Mouse (Mus musculus) midbrain, embryonic 15.5 days (tissue): ENCODE measurements around the gene Gtdc1. TPM values are rescaled to one million over a fixed set of nuclear protein-coding genes. Genes with fewer than 3 reads are reported as not detected.

Experiments used
- ATAC-seq: fragments of 200-750 bp; cut with Nextera tagmentation; replicated peaks from 2 replicates; pipeline ENCODE4 v1.8.0; 2017; ENCODE audit warnings: moderate TSS enrichment
- H3K27ac ChIP-seq: fragments of 300-500 bp; sonication (generic); 2 replicates; pipeline ENCODE4 v1.5.1; 2015; ENCODE audit warnings: mild to moderate bottlenecking, inconsistent platforms
- H3K27me3 ChIP-seq: fragments of 300-500 bp; sonication (generic); replicated peaks from 2 replicates; pipeline ENCODE4 v1.6.1; 2015; ENCODE audit warnings: inconsistent platforms
- H3K36me3 ChIP-seq: fragments of 300-500 bp; sonication (generic); replicated peaks from 2 replicates; pipeline ENCODE4 v1.6.1; 2015; ENCODE audit warnings: inconsistent platforms
- H3K4me1 ChIP-seq: fragments of 300-500 bp; sonication (generic); 2 replicates; pipeline ENCODE4 v1.6.1; 2015; ENCODE audit warnings: inconsistent platforms
- H3K4me2 ChIP-seq: fragments of 300-500 bp; sonication (generic); 2 replicates; pipeline ENCODE4 v1.6.1; 2015; ENCODE audit warnings: inconsistent platforms, mild to moderate bottlenecking, moderate library complexity
- H3K4me3 ChIP-seq: fragments of 300-500 bp; sonication (generic); 2 replicates; pipeline ENCODE4 v1.5.1; 2015; ENCODE audit warnings: mild to moderate bottlenecking, inconsistent platforms
- H3K9ac ChIP-seq: fragments of 300-500 bp; sonication (generic); 2 replicates; pipeline ENCODE4 v1.6.1; 2015; ENCODE audit warnings: mild to moderate bottlenecking, inconsistent platforms
- H3K9me3 ChIP-seq: fragments of 300-500 bp; sonication (generic); 2 replicates; pipeline ENCODE4 v1.6.1; 2016; ENCODE audit warnings: inconsistent platforms
- WGBS: fragments of 180-500 bp; shearing (Covaris S2); methylation state at CpG from one replicate; pipeline ENCODE4 v1.1.7; 2015; ENCODE audit warnings: mixed read lengths; 5-methylcytosine and 5-hydroxymethylcytosine counted together
- polyA plus RNA-seq: library from polyadenylated mRNA; unstranded; fragments of >200 nt; fragmentation: Nextera tagmentation; extraction: Ambion mirVana; gene quantifications from 2 replicates; pipeline ENCODE4 v1.2.1, GENCODE M21; 2015

The Gtdc1 gene
- polyA plus RNA-seq, 1 experiment from 2014 or later, result 16.8 TPM

GRCm38 (mm10) chr2:44826609-44827008 lies 100.8 kb downstream of the Gtdc1 start:
- no peaks in the 10 kb centered on the region for H3K9me3 ChIP-seq

GRCm38 (mm10) chr2:44817787-44818186 lies 109.7 kb downstream of the Gtdc1 start:
- Histone ChIP-seq H3K4me3 (no peak overlapping the region), H3K27me3 (no peaks in the 10 kb centered on the region), H3K36me3 (no peaks in the 10 kb centered on the region), H3K4me1 (no peaks in the 10 kb centered on the region), H3K9me3 (no peaks in the 10 kb centered on the region), H3K9ac (no peak overlapping the region), H3K4me2 (no peak overlapping the region), H3K27ac (no peak overlapping the region)
- ATAC-seq, result no peak

More at GRCm38 (mm10) chr2:44826609-44827008, 100.8 kb downstream of the Gtdc1 start:
- Histone ChIP-seq H3K36me3 (no peaks in the 10 kb centered on the region), H3K27me3 (no peaks in the 10 kb centered on the region), H3K4me3 (no peak overlapping the region), H3K4me2 (no peak overlapping the region), H3K9ac (no peak overlapping the region), H3K4me1 (no peaks in the 10 kb centered on the region), H3K27ac (no peak overlapping the region)
- no peak for ATAC-seq
- WGBS, result 87% methylated on average over 3 of the region's 3 CpGs

DNA sequence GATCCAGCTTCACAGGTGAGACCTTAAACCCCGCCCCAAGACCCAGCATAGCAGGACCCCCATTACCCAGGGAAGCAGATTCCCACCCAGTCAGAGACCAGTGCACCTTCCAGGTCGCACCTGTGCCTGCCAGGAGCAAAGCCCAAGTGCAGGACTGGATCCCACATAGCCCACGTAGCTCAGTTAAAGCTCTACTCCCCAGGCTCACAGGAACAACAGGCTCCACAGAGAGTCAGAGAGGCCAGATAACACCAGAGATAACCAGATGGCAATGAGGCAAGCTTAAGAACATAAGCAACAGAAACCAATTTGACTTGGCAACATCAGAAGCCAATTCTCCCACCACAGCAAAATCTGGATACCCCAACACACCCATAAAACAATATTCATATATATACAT lies 113.7 kb downstream of the Gtdc1 start:
- no peak overlapping the region for H3K27ac ChIP-seq
- ATAC-seq, result no peak
- H3K27me3 ChIP-seq, result no peaks in the 10 kb centered on the region
- H3K9ac ChIP-seq, result no peak overlapping the region
- no peak overlapping the region for H3K4me2 ChIP-seq
- H3K4me1 ChIP-seq, result no peaks in the 10 kb centered on the region
- WGBS, result 68% methylated on average over 3 of the region's 3 CpGs
- no peaks in the 10 kb centered on the region for H3K36me3 ChIP-seq
- no peaks in the 10 kb centered on the region for H3K9me3 ChIP-seq
- H3K4me3 ChIP-seq, result no peak overlapping the region

GRCm38 (mm10) chr2:44804497-44804896 lies 123.0 kb downstream of the Gtdc1 start:
- Histone ChIP-seq H3K36me3 (no peaks in the 10 kb centered on the region), H3K27me3 (no peaks in the 10 kb centered on the region), H3K4me2 (no peak overlapping the region), H3K4me3 (no peak overlapping the region), H3K27ac (no peak overlapping the region), H3K9ac (no peak overlapping the region), H3K9me3 (no peaks in the 10 kb centered on the region), H3K4me1 (no peaks in the 10 kb centered on the region)
- WGBS, result 86% methylated on average over 6 of the region's 6 CpGs
- ATAC-seq, result no peak

GRCm38 (mm10) chr2:44801361-44801760 lies 126.1 kb downstream of the Gtdc1 start:
- no peak overlapping the region for H3K27ac ChIP-seq
- no peak overlapping the region for H3K4me2 ChIP-seq
- no peaks in the 10 kb centered on the region for H3K4me1 ChIP-seq
- no peaks in the 10 kb centered on the region for H3K36me3 ChIP-seq
- H3K9me3 ChIP-seq, result no peaks in the 10 kb centered on the region
- WGBS, result 88% methylated on average over 2 of the region's 2 CpGs
- no peak overlapping the region for H3K9ac ChIP-seq
- H3K4me3 ChIP-seq, result no peak overlapping the region
- no peak for ATAC-seq
- H3K27me3 ChIP-seq, result no peaks in the 10 kb centered on the region

DNA sequence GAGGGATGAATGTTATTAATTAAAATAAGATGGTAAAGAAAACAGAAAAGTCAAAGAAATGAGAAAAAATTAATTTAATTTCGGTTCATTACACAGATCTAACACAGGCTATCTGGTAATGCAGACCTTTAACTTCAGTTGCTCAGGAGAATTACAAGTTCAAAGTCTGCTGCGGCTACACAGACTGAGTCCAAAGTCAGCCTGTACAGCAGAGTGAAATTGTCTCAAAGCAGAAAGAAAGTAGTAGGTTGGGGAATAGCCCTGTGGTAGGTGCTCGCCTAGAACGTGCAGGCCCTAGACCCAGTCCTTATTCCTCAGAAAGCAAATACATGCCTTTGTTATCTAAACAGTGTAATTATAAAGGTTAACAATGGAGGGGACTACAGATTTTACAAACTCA lies 135.6 kb downstream of the Gtdc1 start:
- no peak for ATAC-seq
- 87% methylated on average over 4 of the region's 4 CpGs for WGBS
- H3K27ac ChIP-seq, result no peak overlapping the region

GRCm38 (mm10) chr2:44791134-44791533 lies 136.3 kb downstream of the Gtdc1 start:
- WGBS, result 85% methylated on average over 5 of the region's 5 CpGs
- H3K9ac ChIP-seq, result no peak overlapping the region
- no peak overlapping the region for H3K4me2 ChIP-seq
- H3K9me3 ChIP-seq, result no peaks in the 10 kb centered on the region
- no peaks in the 10 kb centered on the region for H3K4me1 ChIP-seq
- no peaks in the 10 kb centered on the region for H3K36me3 ChIP-seq
- H3K27ac ChIP-seq, result no peak overlapping the region
- no peak overlapping the region for H3K4me3 ChIP-seq
- no peaks in the 10 kb centered on the region for H3K27me3 ChIP-seq
- ATAC-seq, result no peak

More for the DNA sequence above, 135.6 kb downstream of the Gtdc1 start:
- H3K27me3 ChIP-seq, result no peaks in the 10 kb centered on the region
- H3K36me3 ChIP-seq, result no peaks in the 10 kb centered on the region
- H3K4me3 ChIP-seq, result no peak overlapping the region
- H3K4me2 ChIP-seq, result no peak overlapping the region
- no peaks in the 10 kb centered on the region for H3K4me1 ChIP-seq
- no peak overlapping the region for H3K9ac ChIP-seq
- H3K9me3 ChIP-seq, result no peaks in the 10 kb centered on the region

DNA sequence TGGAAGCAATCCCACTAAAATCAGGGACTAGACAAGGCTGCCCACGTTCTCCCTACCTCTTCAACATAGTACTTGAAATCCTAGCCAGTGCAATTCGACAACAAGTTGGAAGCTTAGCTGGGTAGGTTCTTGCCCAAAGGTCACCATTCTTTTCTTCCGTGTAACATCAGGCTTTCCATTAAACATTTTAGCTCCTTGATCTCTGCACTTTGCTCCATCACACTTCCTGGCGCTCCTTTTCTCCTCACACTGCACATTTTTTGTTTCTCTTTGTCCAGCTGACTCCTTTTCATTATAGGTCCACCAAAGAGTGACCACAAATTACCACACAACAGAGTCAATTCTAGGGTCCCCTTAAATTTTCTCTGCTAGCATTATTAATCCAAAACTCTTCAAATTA lies 144.7 kb downstream of the Gtdc1 start:
- ATAC-seq, result no peak
- H3K4me1 ChIP-seq, result no peaks in the 10 kb centered on the region
- H3K9ac ChIP-seq, result no peak overlapping the region
- 94% methylated on average over 4 of the region's 4 CpGs for WGBS
- no peak overlapping the region for H3K27ac ChIP-seq
- H3K27me3 ChIP-seq, result no peaks in the 10 kb centered on the region
- no peak overlapping the region for H3K4me2 ChIP-seq
- H3K9me3 ChIP-seq, result no peaks in the 10 kb centered on the region
- H3K36me3 ChIP-seq, result 0 out of 2 replicates have a peak, but pooled peaks cover 4% of the 10 kb centered on the region
- no peak overlapping the region for H3K4me3 ChIP-seq

DNA sequence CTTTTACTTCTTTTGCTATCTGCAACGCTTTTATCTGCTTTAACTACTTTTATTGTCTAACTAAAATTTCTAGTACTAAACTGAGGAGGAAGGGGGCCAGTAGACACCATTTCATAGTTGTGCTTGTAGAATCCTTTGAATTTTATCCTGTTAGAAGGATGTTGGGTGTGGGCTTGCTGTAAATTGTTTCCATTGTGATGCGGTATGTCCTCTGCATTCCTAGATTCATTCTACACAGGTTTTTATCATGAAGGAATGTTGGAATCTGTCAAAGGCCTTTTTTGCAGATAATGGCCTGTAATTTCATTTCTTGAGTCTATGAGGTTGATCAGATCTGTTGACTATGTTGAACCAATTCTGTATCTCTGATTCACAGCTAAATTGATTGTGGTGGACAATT lies 146.5 kb downstream of the Gtdc1 start:
- Histone ChIP-seq H3K27me3 (no peaks in the 10 kb centered on the region), H3K27ac (no peak overlapping the region), H3K4me1 (no peaks in the 10 kb centered on the region), H3K4me2 (no peak overlapping the region), H3K36me3 (0 out of 2 replicates have a peak, but pooled peaks cover 4% of the 10 kb centered on the region), H3K9me3 (no peaks in the 10 kb centered on the region), H3K9ac (no peak overlapping the region), H3K4me3 (no peak overlapping the region)
- 96% methylated on average over 2 of the region's 2 CpGs for WGBS
- no peak for ATAC-seq

DNA sequence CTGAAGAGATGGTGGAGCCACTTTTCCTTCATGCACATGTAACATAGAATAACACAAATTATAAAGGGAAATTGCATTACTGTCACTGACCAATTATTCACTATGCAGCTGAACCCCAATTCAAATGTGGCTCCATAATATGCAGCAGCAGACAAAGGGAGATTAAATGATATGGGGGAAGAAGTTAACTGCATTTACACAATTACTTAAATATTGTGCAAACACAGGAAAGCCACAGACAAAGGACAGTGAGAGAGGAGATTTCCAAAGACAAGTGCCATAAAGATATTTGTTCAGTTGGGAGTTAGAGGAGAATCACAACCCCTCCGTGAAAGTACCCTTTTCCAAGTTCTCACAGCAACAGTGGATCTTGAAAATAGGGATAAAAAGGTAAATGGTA lies 163.6 kb downstream of the Gtdc1 start:
- H3K9me3 ChIP-seq, result no peaks in the 10 kb centered on the region
- ATAC-seq, result no peak
- H3K27me3 ChIP-seq, result no peaks in the 10 kb centered on the region
- no peak overlapping the region for H3K4me2 ChIP-seq
- no peak overlapping the region for H3K27ac ChIP-seq
- no peak overlapping the region for H3K9ac ChIP-seq
- WGBS, result 70% methylated on average over 1 of the region's 1 CpGs
- H3K36me3 ChIP-seq, result no peaks in the 10 kb centered on the region
- H3K4me1 ChIP-seq, result no peaks in the 10 kb centered on the region
- H3K4me3 ChIP-seq, result no peak overlapping the region

DNA sequence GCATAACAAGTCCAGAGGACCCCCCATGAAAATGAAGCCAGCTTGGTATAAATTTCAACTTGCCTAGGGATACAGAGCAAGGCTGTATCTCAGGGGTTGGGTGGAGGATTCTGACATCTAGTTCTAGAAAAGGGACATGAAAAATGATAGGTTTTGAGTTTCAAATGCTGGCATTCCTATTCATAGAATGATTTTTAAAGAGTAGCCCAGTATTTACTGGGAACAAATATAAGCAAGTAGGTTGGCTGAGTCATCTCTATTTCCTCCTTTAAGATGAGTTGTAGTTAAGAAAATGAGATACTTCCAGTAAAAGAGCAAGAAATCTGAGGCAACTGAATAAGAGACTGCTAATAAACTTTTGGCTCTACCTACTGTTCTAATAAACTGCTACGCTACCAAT lies 190.8 kb downstream of the Gtdc1 start:
- H3K36me3 ChIP-seq, result no peaks in the 10 kb centered on the region
- no peaks in the 10 kb centered on the region for H3K4me1 ChIP-seq
- ATAC-seq, result no peak
- no peak overlapping the region for H3K4me3 ChIP-seq
- H3K27me3 ChIP-seq, result no peaks in the 10 kb centered on the region
- H3K9ac ChIP-seq, result no peak overlapping the region
- WGBS, result 93% methylated on average over 1 of the region's 1 CpGs
- H3K27ac ChIP-seq, result no peak overlapping the region
- no peaks in the 10 kb centered on the region for H3K9me3 ChIP-seq
- H3K4me2 ChIP-seq, result no peak overlapping the region

DNA sequence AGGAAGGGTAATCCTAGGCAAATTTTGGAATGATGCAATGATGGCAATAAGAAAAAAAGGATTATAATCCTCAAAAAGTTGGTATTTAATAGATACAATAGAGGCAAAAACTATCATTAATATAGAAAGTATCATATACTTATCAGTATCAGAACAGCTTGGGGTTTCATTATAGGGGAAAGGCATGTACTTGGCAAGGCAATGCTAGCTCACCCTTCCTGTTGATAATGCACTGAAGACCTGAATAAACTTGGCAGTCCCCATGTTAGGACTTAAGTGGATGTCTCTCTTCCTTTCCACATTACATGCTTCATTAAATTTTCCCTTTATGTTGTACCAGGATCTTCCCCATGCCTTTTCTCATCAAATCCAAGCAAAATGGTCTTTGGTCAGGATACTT lies 206.0 kb downstream of the Gtdc1 start:
- Histone ChIP-seq H3K36me3 (no peaks in the 10 kb centered on the region), H3K9me3 (no peaks in the 10 kb centered on the region), H3K4me3 (no peak overlapping the region), H3K27me3 (no peaks in the 10 kb centered on the region), H3K27ac (no peak overlapping the region), H3K9ac (no peak overlapping the region), H3K4me1 (no peaks in the 10 kb centered on the region), H3K4me2 (no peak overlapping the region)
- ATAC-seq, result no peak

DNA sequence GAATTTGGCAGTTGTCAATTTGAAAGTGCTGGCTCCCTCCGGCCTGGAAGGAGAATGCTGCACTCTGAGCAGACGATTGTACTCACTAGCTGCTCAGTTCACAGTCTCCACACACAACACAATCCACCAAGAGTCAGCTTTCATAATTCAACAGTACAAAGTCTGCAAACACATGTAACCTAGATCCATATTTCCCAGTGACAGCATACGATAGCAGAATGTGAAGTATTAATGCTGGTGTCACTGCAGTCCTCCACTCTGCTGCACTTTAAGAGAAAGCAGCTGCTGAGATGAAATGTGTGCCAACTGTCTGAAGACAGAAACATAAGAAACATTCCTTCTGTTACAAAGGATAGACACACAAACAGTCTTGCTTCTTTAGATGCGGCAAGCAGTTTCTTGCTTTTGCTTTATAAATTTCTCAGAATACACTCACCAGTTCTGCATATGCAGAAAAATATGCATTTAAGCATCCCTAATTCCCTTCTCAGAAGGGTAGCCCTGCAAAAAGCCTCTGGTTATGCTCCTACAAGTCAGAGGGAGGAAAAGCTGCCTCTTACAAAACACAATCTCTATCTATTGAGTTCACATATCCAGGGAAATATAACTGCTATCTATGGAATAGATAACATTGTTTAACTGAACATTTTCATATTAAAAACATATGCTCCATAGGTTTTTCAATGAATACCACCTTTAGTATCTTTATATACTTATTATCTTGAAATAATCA lies 221.4 kb downstream of the Gtdc1 start:
- H3K9me3 ChIP-seq, result no peaks in the 10 kb centered on the region
- H3K27ac ChIP-seq, result no peak overlapping the region
- no peak overlapping the region for H3K9ac ChIP-seq
- ATAC-seq, result 0 out of 2 replicates have a peak, but pooled peaks have one; percentile 33
- 63% methylated on average over 4 of the region's 4 CpGs for WGBS
- no peak overlapping the region for H3K4me3 ChIP-seq
- no peak overlapping the region for H3K4me2 ChIP-seq
- peaks cover 5% of the 10 kb centered on the region; the same call in 1 of the 2 replicates for H3K4me1 ChIP-seq
- H3K27me3 ChIP-seq, result no peaks in the 10 kb centered on the region
- H3K36me3 ChIP-seq, result no peaks in the 10 kb centered on the region
